Mouse (Mus musculus) limb, embryonic 14.5 days (tissue): ENCODE results near the gene Zbtb5. TPM values are rescaled to one million over a fixed set of nuclear protein-coding genes. Genes with fewer than 3 reads are reported as not detected.

ENCODE experiments used
- ATAC-seq: fragments of 200-750 bp; cut with Nextera tagmentation; 2 replicates; pipeline ENCODE4 v1.8.0; 2017; ENCODE audit warnings: low read depth, moderate number of reproducible peaks, moderate TSS enrichment; ENCODE audit not compliant: low FRiP score
- DNase-seq: peaks from one replicate; pipeline ENCODE4 v3.0.0-alpha.2; 2015; ENCODE audit warnings: low spot score
- H3K27ac ChIP-seq: fragments of 300-500 bp; sonication (generic); replicated peaks from 2 replicates; pipeline ENCODE4 v1.5.1; 2014; ENCODE audit warnings: low read depth, mild to moderate bottlenecking, low read length, moderate library complexity, mixed read lengths
- H3K27me3 ChIP-seq: fragments of 300-500 bp; sonication (generic); 2 replicates; pipeline ENCODE4 v1.6.1; 2014; ENCODE audit warnings: low read length, mixed read lengths; ENCODE audit not compliant: control insufficient read depth, insufficient read depth
- H3K36me3 ChIP-seq: fragments of 300-500 bp; sonication (generic); 2 replicates; pipeline ENCODE4 v1.6.1; 2014; ENCODE audit warnings: mild to moderate bottlenecking, low read length, moderate library complexity, mixed read lengths; ENCODE audit not compliant: control insufficient read depth, insufficient read depth
- H3K4me1 ChIP-seq: fragments of 300-500 bp; sonication (generic); 2 replicates; pipeline ENCODE4 v1.6.1; 2014; ENCODE audit warnings: antibody characterized with exemption, low read length, mixed read lengths; ENCODE audit not compliant: control insufficient read depth, insufficient read depth
- H3K4me2 ChIP-seq: fragments of 300-500 bp; sonication (generic); replicated peaks from 2 replicates; pipeline ENCODE4 v1.6.1; 2014; ENCODE audit warnings: low read depth, mild to moderate bottlenecking, low read length, moderate library complexity; ENCODE audit not compliant: severe bottlenecking
- H3K4me3 ChIP-seq: fragments of 300-500 bp; sonication (generic); replicated peaks from 2 replicates; pipeline ENCODE4 v1.5.1; 2014; ENCODE audit warnings: low read length
- H3K9ac ChIP-seq: fragments of 300-500 bp; sonication (generic); 2 replicates; pipeline ENCODE4 v1.6.1; 2014; ENCODE audit warnings: mild to moderate bottlenecking, low read depth, low read length, moderate library complexity; ENCODE audit not compliant: severe bottlenecking
- H3K9me3 ChIP-seq: fragments of 300-500 bp; sonication (generic); 2 replicates; pipeline ENCODE4 v1.6.1; 2016; ENCODE audit warnings: low read length; ENCODE audit not compliant: control insufficient read depth
- POLR2A ChIP-seq: fragments of 200-500 bp; IDR thresholded peaks from 2 replicates; pipeline ENCODE4 v1.8.0; 2012; ENCODE audit warnings: inconsistent platforms, mild to moderate bottlenecking, moderate library complexity, borderline replicate concordance; ENCODE audit not compliant: insufficient read depth, insufficient read length; ENCODE audit errors: extremely low read depth
- WGBS: fragments of 180-500 bp; shearing (Covaris S2); extraction: QIAGEN DNeasy Blood & Tissue Kit; methylation state at CpG from one replicate; pipeline ENCODE4 v1.1.7; 2014; 5-methylcytosine and 5-hydroxymethylcytosine counted together
- polyA plus RNA-seq, 2 experiments: library from polyadenylated mRNA; depleted of rRNA in 1 of 2; stranded (reverse) in 1 of 2; unstranded in 1 of 2; fragments of >200 nt; fragmentation: Nextera tagmentation in 1 of 2; extraction: Ambion mirVana in 1 of 2; gene quantifications; 2 replicates each; pipeline versions ENCODE4 v1.2.1 to v1.2.3; 2012 to 2014

Gene Zbtb5
- polyA plus RNA-seq, 2 experiments, result 16.0 to 27.4 TPM

GRCm38 (mm10) chr4:44944426-44945075, 67.7 kb downstream of the Zbtb5 start:
- DNase-seq (no peak), ATAC-seq (no peak)
- Histone ChIP-seq H3K9ac (no peak overlapping the region), H3K4me3 (no peak overlapping the region), H3K4me1 (no peaks in the 10 kb centered on the region), H3K4me2 (no peak overlapping the region), H3K27ac (no peak overlapping the region), H3K36me3 (no peaks in the 10 kb centered on the region), H3K9me3 (no peaks in the 10 kb centered on the region), H3K27me3 (no peaks in the 10 kb centered on the region)
- WGBS, result 75% methylated on average over 10 of the region's 10 CpGs
- no peak for TF ChIP-seq POLR2A

DNA sequence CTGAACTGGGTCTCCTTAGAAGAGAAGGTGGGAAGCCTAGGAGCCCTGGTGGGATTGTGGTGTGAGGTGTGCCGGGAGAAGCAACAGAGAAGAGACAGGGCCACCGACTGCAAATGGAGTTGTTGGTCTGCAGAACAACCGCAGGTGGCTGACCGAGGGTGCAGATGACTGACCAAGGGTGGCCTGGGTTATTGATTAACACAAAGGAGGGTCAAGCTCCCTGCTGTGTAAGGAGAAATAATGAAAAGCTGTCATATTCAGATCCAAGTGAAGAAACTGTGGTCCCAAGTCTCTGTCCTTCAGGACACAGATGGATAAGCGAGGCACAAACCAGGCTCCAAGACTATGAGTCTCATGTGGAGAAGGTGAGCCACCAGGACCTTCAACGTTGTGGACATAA, 68.7 kb downstream of the Zbtb5 start:
- H3K4me1 ChIP-seq, result no peaks in the 10 kb centered on the region
- H3K36me3 ChIP-seq, result no peaks in the 10 kb centered on the region
- H3K9me3 ChIP-seq, result no peaks in the 10 kb centered on the region
- no peak for ATAC-seq
- H3K27me3 ChIP-seq, result no peaks in the 10 kb centered on the region
- no peak overlapping the region for H3K9ac ChIP-seq
- 91% methylated on average over 6 of the region's 6 CpGs for WGBS
- H3K27ac ChIP-seq, result no peak overlapping the region
- H3K4me2 ChIP-seq, result no peak overlapping the region
- DNase-seq, result no peak
- no peak overlapping the region for H3K4me3 ChIP-seq
- no peak for TF ChIP-seq POLR2A

DNA sequence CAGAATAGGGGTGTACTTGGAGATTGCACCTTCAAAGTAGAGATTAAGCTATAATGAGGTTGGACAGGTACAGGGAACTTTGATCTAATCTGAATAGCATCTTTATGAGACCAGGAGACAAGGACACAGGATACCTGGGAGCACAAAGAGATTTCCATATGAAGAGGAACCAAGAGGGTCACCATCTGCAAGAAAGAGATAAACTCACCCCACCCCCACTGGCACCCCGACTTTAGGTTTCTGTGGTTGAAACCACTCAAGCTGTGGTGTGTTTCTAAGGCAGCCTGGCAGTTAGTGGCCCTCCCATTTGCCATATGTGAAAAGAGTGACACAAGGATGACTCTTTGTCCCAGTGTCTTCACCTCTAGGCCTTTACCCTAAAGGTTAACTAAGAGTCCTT, 70.0 kb downstream of the Zbtb5 start:
- H3K4me1 ChIP-seq, result no peaks in the 10 kb centered on the region
- no peak overlapping the region for H3K4me2 ChIP-seq
- ATAC-seq (no peak), DNase-seq (no peak)
- 81% methylated on average over 1 of the region's 1 CpGs for WGBS
- no peak overlapping the region for H3K4me3 ChIP-seq
- no peak for TF ChIP-seq POLR2A
- no peak overlapping the region for H3K9ac ChIP-seq
- no peaks in the 10 kb centered on the region for H3K27me3 ChIP-seq
- no peaks in the 10 kb centered on the region for H3K36me3 ChIP-seq
- H3K27ac ChIP-seq, result no peak overlapping the region
- H3K9me3 ChIP-seq, result no peaks in the 10 kb centered on the region

Other genes with a start within 250 kb of the Zbtb5 start
- gene Grhpr, start 31.0 kb downstream of the Zbtb5 start, polyA plus RNA-seq (2012; rRNA removed), result 42.1 and 48.0 TPM in 2 replicates
- 49.3 and 51.2 TPM in 2 replicates for gene Grhpr, start 31.0 kb downstream of the Zbtb5 start, polyA plus RNA-seq (2014; fragmentation: Nextera tagmentation; extraction: Ambion mirVana)
- gene Polr1e, start 6.2 kb upstream of the Zbtb5 start, polyA plus RNA-seq (2012; rRNA removed), result 19.3 and 22.2 TPM in 2 replicates
- 36.5 and 38.8 TPM in 2 replicates for gene Polr1e, start 6.2 kb upstream of the Zbtb5 start, polyA plus RNA-seq (2014; fragmentation: Nextera tagmentation; extraction: Ambion mirVana)
- gene Fbxo10, start 72.2 kb upstream of the Zbtb5 start, polyA plus RNA-seq (2012; rRNA removed), result 28.9 and 34.0 TPM in 2 replicates
- gene Fbxo10, start 72.2 kb upstream of the Zbtb5 start, polyA plus RNA-seq (2014; fragmentation: Nextera tagmentation; extraction: Ambion mirVana), result 15.0 and 16.4 TPM in 2 replicates
- 152 and 176 TPM in 2 replicates for gene Tomm5, start 95.7 kb upstream of the Zbtb5 start, polyA plus RNA-seq (2012; rRNA removed)
- gene Tomm5, start 95.7 kb upstream of the Zbtb5 start, polyA plus RNA-seq (2014; fragmentation: Nextera tagmentation; extraction: Ambion mirVana), result 227 and 255 TPM in 2 replicates
- 5.0 and 5.5 TPM in 2 replicates for gene Frmpd1, start 172.5 kb upstream of the Zbtb5 start, polyA plus RNA-seq (2012; rRNA removed)
- gene Frmpd1, start 172.5 kb upstream of the Zbtb5 start, polyA plus RNA-seq (2014; fragmentation: Nextera tagmentation; extraction: Ambion mirVana), result 4.0 and 5.0 TPM in 2 replicates